Comparison of ENCODE assay signal across 8 mouse cellular contexts in the genomic region with DNA sequence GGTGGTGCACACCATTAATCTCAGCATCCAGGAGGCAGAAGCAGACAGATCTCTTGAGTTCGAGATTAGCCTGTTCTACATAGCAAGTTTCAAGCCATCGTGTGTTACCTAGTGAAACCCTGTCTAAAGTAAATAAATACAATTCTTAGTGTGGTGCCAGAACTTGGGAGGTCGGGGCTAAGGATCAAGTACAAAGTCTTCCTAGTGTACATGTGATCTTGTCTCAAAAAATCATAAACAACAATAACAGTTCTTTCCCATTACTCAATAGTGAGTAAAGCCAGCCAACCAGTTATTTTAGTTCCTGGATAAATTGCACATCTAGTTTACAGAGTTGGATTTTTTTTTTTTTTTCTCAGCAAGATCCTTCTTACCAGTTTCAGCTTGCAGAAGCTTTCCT. TPM values are rescaled to one million over a fixed set of nuclear protein-coding genes. Genes with fewer than 3 reads are reported as not detected.
DNase-seq lines count a peak whose midpoint lies in the region; ATAC-seq and TF ChIP-seq lines count a peak whose summit lies in the region.

No protein-coding gene starts in this region.

- DNase-seq in heart, adult 11 months, result no peak
- no peak for DNase-seq in midbrain, embryonic 10.5 days (ENCODE audit: low spot score)
- no peak for DNase-seq in gastrocnemius, postnatal 25 days
- no peak for DNase-seq in adrenal gland, postnatal 25 days
- DNase-seq in left cerebral cortex, postnatal 25 days (ENCODE audit: low spot score in 2 of 2), result no peak

- no peak for ATAC-seq in heart, embryonic 16.5 days (replicated peaks; ENCODE audit: extremely low read depth, insufficient read depth, low FRiP score)
- no peak for ATAC-seq in hindbrain, embryonic 12.5 days (ENCODE audit: low FRiP score)

- intact Hi-C loops in left cerebral cortex, postnatal 25 days (cut with DNase I), result no loop called here

- H3K4me3 ChIP-seq in heart, embryonic 16.5 days (ENCODE audit: low read length), result peak overlapping the region; percentile 87
- H3K4me3 ChIP-seq in bone marrow macrophage, adult 2 months (ENCODE audit: insufficient read depth, low read length), result peak overlapping the region; percentile 94
- peak overlapping the region; percentile 49 for H3K4me3 ChIP-seq in hindbrain, embryonic 12.5 days
- H3K4me3 ChIP-seq in midbrain, embryonic 10.5 days, result peak overlapping the region; percentile 79

- peaks cover 34% of the 10 kb centered on the region for H3K4me1 ChIP-seq in heart, embryonic 16.5 days (ENCODE audit: control insufficient read depth, insufficient read depth, low read length)
- peaks cover 39% of the 10 kb centered on the region for H3K4me1 ChIP-seq in bone marrow macrophage, adult 2 months (ENCODE audit: control insufficient read depth, insufficient read depth, low read length)
- H3K4me1 ChIP-seq in hindbrain, embryonic 12.5 days, result 0 out of 2 replicates have a peak, but pooled peaks cover 2% of the 10 kb centered on the region
- peaks cover 18% of the 10 kb centered on the region for H3K4me1 ChIP-seq in midbrain, embryonic 10.5 days

- peak overlapping the region; percentile 95 for H3K4me2 ChIP-seq in heart, embryonic 16.5 days (ENCODE audit: low read depth, low read length)
- H3K4me2 ChIP-seq in hindbrain, embryonic 12.5 days (replicated peaks), result peak overlapping the region; percentile 60

- no peak for TF ChIP-seq CTCF in bone marrow macrophage, adult 2 months (IDR thresholded peaks at IDR 0.05; ENCODE audit: low read depth, low read length)

- 56% methylated on average over 3 of the region's 3 CpGs for WGBS in heart, embryonic 16.5 days
- WGBS in hindbrain, embryonic 12.5 days, result 59% methylated on average over 3 of the region's 3 CpGs
- WGBS in midbrain, embryonic 10.5 days, result 65% methylated on average over 3 of the region's 3 CpGs

- no peaks in the 10 kb centered on the region for H3K27me3 ChIP-seq in heart, embryonic 16.5 days (ENCODE audit: control insufficient read depth, insufficient read depth, low read length)
- H3K27me3 ChIP-seq in hindbrain, embryonic 12.5 days, result no peaks in the 10 kb centered on the region
- peaks cover 12% of the 10 kb centered on the region for H3K27me3 ChIP-seq in midbrain, embryonic 10.5 days (ENCODE audit: low read depth, poor library complexity, severe bottlenecking)

- peaks cover 3% of the 10 kb centered on the region; the same call in 1 of the 2 replicates for H3K36me3 ChIP-seq in heart, embryonic 16.5 days (ENCODE audit: control insufficient read depth, insufficient read depth)
- H3K36me3 ChIP-seq in hindbrain, embryonic 12.5 days, result peaks cover 4% of the 10 kb centered on the region
- H3K36me3 ChIP-seq in midbrain, embryonic 10.5 days, result peaks cover 22% of the 10 kb centered on the region

- TF ChIP-seq POLR2A in bone marrow macrophage, adult 2 months (IDR thresholded peaks at IDR 0.05; ENCODE audit: borderline replicate concordance, low read depth, low read length), result no peak

- peak overlapping the region; percentile 77 for H3K27ac ChIP-seq in heart, embryonic 16.5 days (ENCODE audit: low read length)
- H3K27ac ChIP-seq in bone marrow macrophage, adult 2 months (ENCODE audit: insufficient read depth, low read depth, low read length), result 0 out of 2 replicates have a peak overlapping the region, but pooled peaks have one; percentile 24
- H3K27ac ChIP-seq in hindbrain, embryonic 12.5 days, result no peak overlapping the region
- H3K27ac ChIP-seq in midbrain, embryonic 10.5 days (replicated peaks), result peak overlapping the region; percentile 91

- no peaks in the 10 kb centered on the region for H3K9me3 ChIP-seq in heart, embryonic 16.5 days (replicated peaks; ENCODE audit: control insufficient read depth, low read length)
- H3K9me3 ChIP-seq in hindbrain, embryonic 12.5 days (replicated peaks), result no peaks in the 10 kb centered on the region
- H3K9me3 ChIP-seq in midbrain, embryonic 10.5 days (replicated peaks), result no peaks in the 10 kb centered on the region; the same call in 1 of the 2 replicates

- peak overlapping the region; percentile 90; the same call in 1 of the 2 replicates for H3K9ac ChIP-seq in heart, embryonic 16.5 days (ENCODE audit: low read length)
- no peak overlapping the region for H3K9ac ChIP-seq in hindbrain, embryonic 12.5 days

RNA-seq across cellular contexts. Expression of a gene that starts 1.0 kb away (rescaled TPM):
- polyA plus RNA-seq in heart, embryonic 16.5 days (2015; fragmentation: Nextera tagmentation; extraction: Ambion mirVana), result 32.7 and 36.0 TPM in 2 replicates
- 27.8 and 29.0 TPM in 2 replicates for polyA plus RNA-seq in bone marrow macrophage, adult 2 months (2012; ENCODE audit: insufficient read depth, insufficient read length, missing spikeins)
- 15.4 and 18.2 TPM in 2 replicates for polyA plus RNA-seq in hindbrain, embryonic 12.5 days (2016; fragmentation: Nextera tagmentation; extraction: Ambion mirVana)
- polyA plus RNA-seq in midbrain, embryonic 10.5 days (2016; fragmentation: Nextera tagmentation; extraction: Ambion mirVana), result 24.2 and 28.8 TPM in 2 replicates
- 1 to 10 TPM; 5.4 to 8.2 TPM for total RNA-seq in gastrocnemius, postnatal 25 days (2021)
- 29.8 and 36.6 TPM in 2 replicates for total RNA-seq in adrenal gland, postnatal 25 days (2021)
- 1 to 10 TPM; 3.8 to 6.0 TPM for total RNA-seq in left cerebral cortex, postnatal 25 days (2021)

RNA-seq across cellular contexts. Expression of a gene that starts 1.1 kb away (rescaled TPM):
- polyA plus RNA-seq in heart, embryonic 16.5 days (2015; fragmentation: Nextera tagmentation; extraction: Ambion mirVana), result 41.4 and 43.2 TPM in 2 replicates
- polyA plus RNA-seq in bone marrow macrophage, adult 2 months (2012; ENCODE audit: insufficient read depth, insufficient read length, missing spikeins), result 1.0 and 1.2 TPM in 2 replicates
- 40.3 and 45.3 TPM in 2 replicates for polyA plus RNA-seq in hindbrain, embryonic 12.5 days (2016; fragmentation: Nextera tagmentation; extraction: Ambion mirVana)
- 36.3 and 42.2 TPM in 2 replicates for polyA plus RNA-seq in midbrain, embryonic 10.5 days (2016; fragmentation: Nextera tagmentation; extraction: Ambion mirVana)
- total RNA-seq in gastrocnemius, postnatal 25 days (2021), result 1 to 10 TPM; 8.0 to 8.3 TPM
- 34.0 and 43.3 TPM in 2 replicates for total RNA-seq in adrenal gland, postnatal 25 days (2021)
- total RNA-seq in left cerebral cortex, postnatal 25 days (2021), result 10 to 100 TPM; 14.1 to 15.1 TPM

RNA-seq across cellular contexts. Expression of a gene that starts 19.2 kb away (rescaled TPM):
- polyA plus RNA-seq in heart, embryonic 16.5 days (2015; fragmentation: Nextera tagmentation; extraction: Ambion mirVana), result 1.00 and 1.5 TPM in 2 replicates
- polyA plus RNA-seq in bone marrow macrophage, adult 2 months (2012; ENCODE audit: insufficient read depth, insufficient read length, missing spikeins), result not detected in 2 replicates
- polyA plus RNA-seq in hindbrain, embryonic 12.5 days (2016; fragmentation: Nextera tagmentation; extraction: Ambion mirVana), result 0.74 and 0.78 TPM in 2 replicates
- polyA plus RNA-seq in midbrain, embryonic 10.5 days (2016; fragmentation: Nextera tagmentation; extraction: Ambion mirVana), result 0.09 and 0.19 TPM in 2 replicates
- not detected for total RNA-seq in gastrocnemius, postnatal 25 days (2021)
- total RNA-seq in adrenal gland, postnatal 25 days (2021), result not detected in 2 replicates
- not detected for total RNA-seq in left cerebral cortex, postnatal 25 days (2021)

RNA-seq across cellular contexts. Expression of a gene that starts 27.1 kb away (rescaled TPM):
- polyA plus RNA-seq in heart, embryonic 16.5 days (2015; fragmentation: Nextera tagmentation; extraction: Ambion mirVana), result 0.22 TPM in 1 of 2 replicates, not detected in the other
- polyA plus RNA-seq in bone marrow macrophage, adult 2 months (2012; ENCODE audit: insufficient read depth, insufficient read length, missing spikeins), result not detected in 2 replicates
- polyA plus RNA-seq in hindbrain, embryonic 12.5 days (2016; fragmentation: Nextera tagmentation; extraction: Ambion mirVana), result 0.47 TPM in 1 of 2 replicates, not detected in the other
- polyA plus RNA-seq in midbrain, embryonic 10.5 days (2016; fragmentation: Nextera tagmentation; extraction: Ambion mirVana), result 0.20 TPM in 1 of 2 replicates, not detected in the other
- total RNA-seq in gastrocnemius, postnatal 25 days (2021), result not detected
- not detected in 2 replicates for total RNA-seq in adrenal gland, postnatal 25 days (2021)
- total RNA-seq in left cerebral cortex, postnatal 25 days (2021), result not detected

RNA-seq across cellular contexts. Expression of a gene that starts 48.2 kb away (rescaled TPM):
- 60.6 and 61.6 TPM in 2 replicates for polyA plus RNA-seq in heart, embryonic 16.5 days (2015; fragmentation: Nextera tagmentation; extraction: Ambion mirVana)
- 91.0 and 101 TPM in 2 replicates for polyA plus RNA-seq in bone marrow macrophage, adult 2 months (2012; ENCODE audit: insufficient read depth, insufficient read length, missing spikeins)
- polyA plus RNA-seq in hindbrain, embryonic 12.5 days (2016; fragmentation: Nextera tagmentation; extraction: Ambion mirVana), result 62.5 and 69.9 TPM in 2 replicates
- polyA plus RNA-seq in midbrain, embryonic 10.5 days (2016; fragmentation: Nextera tagmentation; extraction: Ambion mirVana), result 43.8 and 51.9 TPM in 2 replicates
- 10 to 100 TPM; 24.5 to 25.9 TPM for total RNA-seq in gastrocnemius, postnatal 25 days (2021)
- 39.8 and 41.5 TPM in 2 replicates for total RNA-seq in adrenal gland, postnatal 25 days (2021)
- 10 to 100 TPM; 91.0 to 95.4 TPM for total RNA-seq in left cerebral cortex, postnatal 25 days (2021)

Comparison
In these comparisons a context has a peak if more than half of its experiments do, and no peak if none do; other contexts are left out.
1. RNA of a gene that starts 1.1 kb away (polyA plus RNA-seq): 41.4 to 43.2 TPM in heart, embryonic 16.5 days, 40.3 to 45.3 TPM in hindbrain, embryonic 12.5 days and 36.3 to 42.2 TPM in midbrain, embryonic 10.5 days; 1.0 to 1.2 TPM in bone marrow macrophage, adult 2 months; every median in the first group is over 10 times any median in the second.
2. Peak in every context shown above with its lines, with median percentiles within 50 percentile points of each other: H3K4me3 ChIP-seq.